Mouse (Mus musculus) heart, embryonic 10.5 days (tissue): ENCODE results near the gene Antxr1. TPM values are rescaled to one million over a fixed set of nuclear protein-coding genes. Genes with fewer than 3 reads are reported as not detected.

ENCODE experiments used
- DNase-seq: peaks from one replicate; pipeline ENCODE4 v3.0.0-alpha.2; 2017; ENCODE audit warnings: low spot score
- H3K27ac ChIP-seq: fragments of 300-500 bp; sonication (generic); 2 replicates; pipeline ENCODE4 v1.5.1; 2016; ENCODE audit warnings: mild to moderate bottlenecking
- H3K27me3 ChIP-seq: fragments of 300-500 bp; sonication (generic); 2 replicates; pipeline ENCODE4 v1.6.1; 2016; ENCODE audit warnings: mild to moderate bottlenecking; ENCODE audit not compliant: poor library complexity, insufficient read depth, severe bottlenecking
- H3K36me3 ChIP-seq: fragments of 300-500 bp; sonication (generic); 2 replicates; pipeline ENCODE4 v1.6.1; 2016; ENCODE audit warnings: mild to moderate bottlenecking, moderate library complexity
- H3K4me1 ChIP-seq: fragments of 300-500 bp; sonication (generic); 2 replicates; pipeline ENCODE4 v1.6.1; 2016; ENCODE audit warnings: mild to moderate bottlenecking
- H3K4me3 ChIP-seq: fragments of 300-500 bp; sonication (generic); 2 replicates; pipeline ENCODE4 v1.5.1; 2016; ENCODE audit warnings: mild to moderate bottlenecking, moderate library complexity
- H3K9me3 ChIP-seq: fragments of 300-500 bp; sonication (generic); 2 replicates; pipeline ENCODE4 v1.6.1; 2016; ENCODE audit warnings: mild to moderate bottlenecking, moderate library complexity
- WGBS: fragments of 180-500 bp; shearing (Covaris S2); methylation state at CpG from one replicate; pipeline ENCODE4 v1.1.7; 2016; 5-methylcytosine and 5-hydroxymethylcytosine counted together
- polyA plus RNA-seq: library from polyadenylated mRNA; unstranded; fragments of >200 nt; fragmentation: Nextera tagmentation; extraction: Ambion mirVana; gene quantifications from 2 replicates; pipeline ENCODE4 v1.2.1, GENCODE M21; 2016

Antxr1 gene
- polyA plus RNA-seq, 1 experiment from 2014 or later = 3.8 TPM

DNA sequence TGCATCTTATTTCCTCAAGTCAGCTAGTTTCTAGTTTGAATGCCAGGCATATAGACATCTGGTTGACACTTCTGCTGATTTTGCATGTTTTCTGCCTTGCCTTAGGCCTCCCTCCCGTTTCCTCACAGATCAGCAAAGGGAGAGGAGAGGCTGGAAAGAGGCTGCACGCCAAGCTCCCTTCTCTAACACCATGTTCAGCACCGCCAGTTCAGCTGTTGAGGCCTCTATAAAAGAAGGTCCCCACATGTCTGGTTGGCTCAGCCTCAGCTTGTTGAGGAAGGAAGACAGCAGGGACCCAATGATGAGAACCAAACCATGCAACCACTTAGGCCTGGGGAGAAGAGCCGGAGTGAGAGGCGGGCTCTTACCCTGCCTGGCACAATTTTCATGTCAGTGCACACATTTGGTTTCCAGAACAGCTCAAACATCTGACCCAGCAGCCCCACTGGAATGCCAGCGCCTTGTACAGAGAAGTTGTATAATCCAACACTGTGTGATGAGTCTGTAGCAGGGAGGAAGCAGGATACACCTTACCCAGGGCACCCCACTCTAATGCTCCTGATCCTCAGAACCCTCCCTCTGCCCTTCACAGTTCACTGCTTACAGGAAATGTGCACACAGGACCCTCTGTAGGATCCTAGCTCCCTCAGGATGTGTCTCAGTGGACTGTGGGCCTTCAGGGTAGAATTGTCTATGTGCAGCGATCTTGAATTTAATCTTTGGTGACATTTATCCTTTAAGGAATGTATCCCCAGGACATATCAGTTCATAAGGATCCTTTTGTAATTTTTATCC lies 77.4 kb downstream of the Antxr1 start:
- no peaks in the 10 kb centered on the region for H3K9me3 ChIP-seq
- peaks cover 8% of the 10 kb centered on the region for H3K4me1 ChIP-seq
- WGBS = 72% methylated on average over 7 of the region's 7 CpGs
- H3K27ac ChIP-seq = no peak overlapping the region
- H3K36me3 ChIP-seq = no peaks in the 10 kb centered on the region
- no peak for DNase-seq
- H3K4me3 ChIP-seq = no peak overlapping the region
- H3K27me3 ChIP-seq = no peaks in the 10 kb centered on the region

GRCm38 (mm10) chr6:87257471-87257870 lies 78.2 kb downstream of the Antxr1 start:
- no peak for DNase-seq
- Histone ChIP-seq H3K27ac (no peak overlapping the region), H3K36me3 (no peaks in the 10 kb centered on the region), H3K4me3 (no peak overlapping the region), H3K9me3 (no peaks in the 10 kb centered on the region), H3K27me3 (no peaks in the 10 kb centered on the region), H3K4me1 (peaks cover 8% of the 10 kb centered on the region)
- 94% methylated on average over 4 of the region's 4 CpGs for WGBS

GRCm38 (mm10) chr6:87255668-87256067 lies 80.0 kb downstream of the Antxr1 start:
- H3K4me1 ChIP-seq = peaks cover 8% of the 10 kb centered on the region
- DNase-seq = no peak
- H3K4me3 ChIP-seq = no peak overlapping the region
- H3K9me3 ChIP-seq = no peaks in the 10 kb centered on the region
- no peaks in the 10 kb centered on the region for H3K36me3 ChIP-seq
- H3K27me3 ChIP-seq = no peaks in the 10 kb centered on the region
- H3K27ac ChIP-seq = no peak overlapping the region
- 86% methylated on average over 12 of the region's 12 CpGs for WGBS

- H3K36me3 ChIP-seq = no peaks in the 10 kb centered on the region
- no peak overlapping the region for H3K4me3 ChIP-seq
- no peak overlapping the region for H3K27ac ChIP-seq
- H3K4me1 ChIP-seq = peaks cover 8% of the 10 kb centered on the region
- no peaks in the 10 kb centered on the region for H3K9me3 ChIP-seq
- WGBS = 25% methylated on average over 7 of the region's 7 CpGs
- H3K27me3 ChIP-seq = no peaks in the 10 kb centered on the region
- DNase-seq = no peak
These were observed 80.9 kb downstream of the Antxr1 start for GRCm38 (mm10) chr6:87254756-87255155.

DNA sequence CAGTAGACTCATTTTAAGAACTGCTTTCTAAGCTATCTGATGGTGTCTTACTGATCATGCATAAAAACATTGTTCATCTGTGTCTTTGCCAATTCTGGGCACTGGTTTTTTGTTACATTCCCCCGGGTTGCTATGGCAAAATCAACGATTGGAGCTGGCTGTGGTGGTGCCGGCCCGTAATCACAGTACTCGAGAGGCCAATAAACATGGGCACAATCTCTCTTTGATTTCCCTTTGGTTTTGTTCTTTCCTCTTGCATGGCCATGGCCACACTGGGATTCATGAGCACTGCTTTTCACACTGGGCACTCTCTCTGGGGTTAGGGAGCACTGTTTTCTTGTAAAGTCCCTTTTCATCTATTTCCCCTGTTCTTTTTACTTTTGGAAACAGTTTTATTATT lies 83.9 kb downstream of the Antxr1 start:
- 78% methylated on average over 5 of the region's 5 CpGs for WGBS
- Histone ChIP-seq H3K36me3 (0 out of 2 replicates have a peak, but pooled peaks cover 4% of the 10 kb centered on the region), H3K4me3 (no peak overlapping the region), H3K4me1 (peaks cover 7% of the 10 kb centered on the region), H3K27ac (no peak overlapping the region), H3K9me3 (no peaks in the 10 kb centered on the region), H3K27me3 (no peaks in the 10 kb centered on the region)
- no peak for DNase-seq

GRCm38 (mm10) chr6:87250701-87251100 lies 84.9 kb downstream of the Antxr1 start:
- 87% methylated on average over 3 of the region's 3 CpGs for WGBS
- DNase-seq = no peak
- peaks cover 7% of the 10 kb centered on the region for H3K4me1 ChIP-seq
- H3K27me3 ChIP-seq = no peaks in the 10 kb centered on the region
- no peaks in the 10 kb centered on the region for H3K9me3 ChIP-seq
- H3K4me3 ChIP-seq = no peak overlapping the region
- H3K36me3 ChIP-seq = 0 out of 2 replicates have a peak, but pooled peaks cover 4% of the 10 kb centered on the region
- no peak overlapping the region for H3K27ac ChIP-seq

- Histone ChIP-seq H3K27me3 (no peaks in the 10 kb centered on the region), H3K36me3 (0 out of 2 replicates have a peak, but pooled peaks cover 4% of the 10 kb centered on the region), H3K4me3 (no peak overlapping the region), H3K4me1 (peaks cover 14% of the 10 kb centered on the region), H3K27ac (no peak overlapping the region), H3K9me3 (no peaks in the 10 kb centered on the region)
- 76% methylated on average over 9 of the region's 9 CpGs for whole genome bisulfite sequencing
- DNase-seq = no peak
These were observed 87.3 kb downstream of the Antxr1 start for GRCm38 (mm10) chr6:87248226-87248834.

DNA sequence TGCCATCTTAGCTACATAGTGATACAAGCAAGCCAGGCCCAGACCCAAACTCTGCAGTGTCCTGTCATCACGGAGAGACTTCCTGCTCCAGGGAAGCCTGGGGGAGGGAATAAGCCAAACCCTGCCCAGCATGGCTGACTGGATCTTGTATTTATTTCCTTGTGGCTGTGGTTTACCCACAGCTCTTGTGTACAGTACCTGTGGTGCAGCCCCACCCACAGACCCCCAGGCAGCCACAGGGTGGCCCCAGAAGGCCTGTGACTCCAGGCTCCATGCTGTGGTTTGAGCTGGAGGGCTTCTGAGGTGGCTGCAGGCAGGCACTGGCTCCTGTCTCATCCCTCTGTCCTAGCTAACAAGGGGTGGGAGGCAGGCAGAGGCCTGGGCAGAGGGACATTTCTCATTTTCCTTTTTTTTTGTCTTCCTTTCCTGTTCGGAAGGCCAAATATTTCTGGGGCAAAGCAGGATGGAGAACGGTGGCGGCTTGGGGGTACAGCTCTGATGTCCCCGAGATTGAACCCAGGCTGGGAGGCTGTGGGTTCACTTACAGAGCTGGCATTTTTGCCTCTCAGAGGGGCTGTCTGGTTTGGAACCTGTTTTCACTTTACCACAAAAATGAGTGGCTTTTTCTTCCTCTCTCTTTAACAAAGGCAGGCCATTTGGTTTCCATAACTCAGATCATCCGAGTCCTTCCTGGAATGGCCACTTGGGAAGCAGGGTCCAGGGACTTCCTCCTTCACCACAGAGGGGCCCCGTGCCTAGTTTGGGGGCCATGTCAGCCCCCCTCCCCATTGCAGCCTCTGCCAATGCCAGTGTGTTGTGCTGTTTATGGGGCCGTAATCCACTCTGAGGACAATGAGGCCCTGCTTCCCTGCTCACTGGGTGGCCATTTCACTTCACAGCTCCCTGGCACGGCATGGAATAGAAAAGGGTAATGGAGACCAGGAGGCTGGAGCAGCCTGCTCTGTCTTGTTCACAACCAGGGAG lies 91.2 kb downstream of the Antxr1 start:
- peaks cover 26% of the 10 kb centered on the region for H3K4me1 ChIP-seq
- DNase-seq = no peak
- H3K27me3 ChIP-seq = no peaks in the 10 kb centered on the region
- no peak overlapping the region for H3K4me3 ChIP-seq
- 0 out of 2 replicates have a peak overlapping the region, but pooled peaks have one; percentile 7 for H3K27ac ChIP-seq
- 80% methylated on average over 9 of the region's 9 CpGs for WGBS
- H3K36me3 ChIP-seq = 0 out of 2 replicates have a peak, but pooled peaks cover 7% of the 10 kb centered on the region
- no peaks in the 10 kb centered on the region for H3K9me3 ChIP-seq

GRCm38 (mm10) chr6:87237260-87237659 lies 98.4 kb downstream of the Antxr1 start:
- H3K9me3 ChIP-seq = no peaks in the 10 kb centered on the region
- 66% methylated on average over 4 of the region's 4 CpGs for WGBS
- DNase-seq = no peak
- H3K4me1 ChIP-seq = peaks cover 7% of the 10 kb centered on the region
- 0 out of 2 replicates have a peak, but pooled peaks cover 7% of the 10 kb centered on the region for H3K36me3 ChIP-seq
- H3K4me3 ChIP-seq = no peak overlapping the region
- no peak overlapping the region for H3K27ac ChIP-seq
- H3K27me3 ChIP-seq = no peaks in the 10 kb centered on the region

DNA sequence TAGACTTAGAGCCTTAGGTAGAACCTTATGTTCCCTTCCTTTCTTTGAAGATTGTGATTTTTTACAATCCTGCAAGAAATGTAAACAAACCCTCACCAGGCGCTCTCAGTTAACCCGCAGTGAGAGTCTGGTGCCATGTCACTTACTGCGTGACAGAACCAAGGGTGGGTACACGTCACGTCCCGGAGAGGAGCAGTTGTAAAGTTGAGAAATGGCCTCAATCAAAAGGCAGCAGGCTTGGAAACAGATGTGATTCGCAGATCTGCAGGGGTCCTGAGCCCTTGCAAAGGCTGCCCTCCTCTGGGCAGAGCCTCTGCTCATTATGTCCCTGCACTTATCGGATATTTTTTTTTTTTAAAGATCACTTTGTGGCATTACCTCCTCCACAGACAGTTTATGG lies 99.6 kb downstream of the Antxr1 start:
- Histone ChIP-seq H3K27me3 (no peaks in the 10 kb centered on the region), H3K9me3 (no peaks in the 10 kb centered on the region), H3K27ac (no peak overlapping the region), H3K4me3 (no peak overlapping the region), H3K4me1 (no peaks in the 10 kb centered on the region), H3K36me3 (0 out of 2 replicates have a peak, but pooled peaks cover 7% of the 10 kb centered on the region)
- WGBS = 56% methylated on average over 8 of the region's 8 CpGs
- DNase-seq = no peak

DNA sequence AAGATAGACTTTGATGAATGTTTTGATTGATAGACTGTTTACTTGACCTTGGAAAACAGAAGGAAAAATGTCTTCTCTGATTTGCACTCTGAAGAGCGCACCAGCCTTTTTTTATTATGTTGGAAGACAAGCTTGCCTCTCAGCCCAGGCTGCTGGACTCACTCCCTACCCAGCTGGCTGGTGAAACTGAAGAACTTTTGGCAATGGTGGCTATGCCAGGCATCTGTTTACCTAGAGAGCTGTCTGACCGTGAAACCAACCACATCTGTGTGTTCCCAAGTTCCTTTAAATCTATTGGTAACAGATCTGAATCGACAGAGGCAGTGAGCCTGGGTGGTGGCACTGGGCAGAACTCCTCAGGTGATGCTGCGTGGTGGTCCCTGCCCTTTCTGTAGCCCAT lies 102.5 kb downstream of the Antxr1 start:
- no peaks in the 10 kb centered on the region for H3K27me3 ChIP-seq
- 0 out of 2 replicates have a peak, but pooled peaks cover 2% of the 10 kb centered on the region for H3K36me3 ChIP-seq
- H3K4me1 ChIP-seq = no peaks in the 10 kb centered on the region
- 83% methylated on average over 4 of the region's 4 CpGs for WGBS
- H3K4me3 ChIP-seq = no peak overlapping the region
- DNase-seq = no peak
- no peaks in the 10 kb centered on the region for H3K9me3 ChIP-seq
- H3K27ac ChIP-seq = no peak overlapping the region

DNA sequence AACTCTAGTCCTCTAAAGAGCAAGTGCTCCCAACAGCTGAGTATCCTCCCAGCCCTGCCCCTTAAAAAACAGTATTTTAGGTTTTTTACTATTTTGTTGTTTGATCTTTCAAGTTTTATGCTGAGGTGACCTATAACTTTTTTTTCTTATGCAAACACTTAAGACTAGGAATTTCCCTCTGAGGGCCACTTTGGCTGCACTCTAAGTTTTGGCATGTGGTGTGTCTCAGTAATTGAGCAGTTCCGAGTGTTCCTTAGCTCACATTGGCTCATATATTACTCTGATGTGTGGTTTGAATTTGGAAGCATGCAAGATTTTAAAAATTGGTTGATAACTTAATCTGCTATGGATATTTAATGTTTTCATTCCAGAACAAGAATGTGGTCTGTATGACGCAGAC lies 105.6 kb downstream of the Antxr1 start:
- WGBS = 90% methylated on average over 2 of the region's 2 CpGs
- H3K27me3 ChIP-seq = no peaks in the 10 kb centered on the region
- H3K9me3 ChIP-seq = no peaks in the 10 kb centered on the region
- peaks cover 10% of the 10 kb centered on the region for H3K4me1 ChIP-seq
- H3K27ac ChIP-seq = no peak overlapping the region
- DNase-seq = no peak
- 0 out of 2 replicates have a peak, but pooled peaks cover 2% of the 10 kb centered on the region for H3K36me3 ChIP-seq
- H3K4me3 ChIP-seq = no peak overlapping the region
